Mouse (Mus musculus) forebrain, postnatal 0 days (tissue): Measurements from ENCODE around the gene Pak7. TPM values are rescaled to one million over a fixed set of nuclear protein-coding genes. Genes with fewer than 3 reads are reported as not detected.

ENCODE experiments used
- ATAC-seq: fragments of 200-750 bp; cut with Nextera tagmentation; 2 replicates; pipeline ENCODE4 v1.8.0; 2017; ENCODE audit warnings: mild to moderate bottlenecking, moderate library complexity
- DNase-seq: peaks from one replicate; pipeline ENCODE4 v3.0.0-alpha.2; 2015
- H3K27ac ChIP-seq: fragments of 300-500 bp; sonication (generic); 2 replicates; pipeline ENCODE4 v1.5.1; 2014; ENCODE audit warnings: low read depth, mild to moderate bottlenecking, antibody characterized with exemption, low read length, moderate library complexity, mixed read lengths
- H3K27me3 ChIP-seq: fragments of 300-500 bp; sonication (generic); 2 replicates; pipeline ENCODE4 v1.6.1; 2014; ENCODE audit warnings: mild to moderate bottlenecking, low read length, mixed read lengths; ENCODE audit not compliant: insufficient read depth
- H3K36me3 ChIP-seq: fragments of 300-500 bp; sonication (generic); 2 replicates; pipeline ENCODE4 v1.6.1; 2014; ENCODE audit warnings: mild to moderate bottlenecking, moderate library complexity; ENCODE audit not compliant: insufficient read depth
- H3K4me1 ChIP-seq: fragments of 300-500 bp; sonication (generic); 2 replicates; pipeline ENCODE4 v1.6.1; 2014; ENCODE audit warnings: antibody characterized with exemption; ENCODE audit not compliant: insufficient read depth
- H3K4me2 ChIP-seq: fragments of 300-500 bp; sonication (generic); 2 replicates; pipeline ENCODE4 v1.6.1; 2014; ENCODE audit warnings: low read depth, mild to moderate bottlenecking, moderate library complexity
- H3K4me3 ChIP-seq: fragments of 300-500 bp; sonication (generic); 2 replicates; pipeline ENCODE4 v1.5.1; 2014; ENCODE audit warnings: low read depth, low read length, mixed read lengths
- H3K9ac ChIP-seq: fragments of 300-500 bp; sonication (generic); 2 replicates; pipeline ENCODE4 v1.6.1; 2014; ENCODE audit warnings: mild to moderate bottlenecking
- H3K9me3 ChIP-seq: fragments of 300-500 bp; sonication (generic); 2 replicates; pipeline ENCODE4 v1.6.1; 2016; ENCODE audit warnings: low read length
- CTCF ChIP-seq: sonication (generic); IDR thresholded peaks from 2 replicates; pipeline ENCODE4 v1.5.1; 2016; ENCODE audit warnings: antibody characterized with exemption, control low read depth, low read depth
- WGBS: fragments of 180-500 bp; shearing (Covaris S2); extraction: QIAGEN DNeasy Blood & Tissue Kit; methylation state at CpG from one replicate; pipeline ENCODE4 v1.1.7; 2014; 5-methylcytosine and 5-hydroxymethylcytosine counted together
- polyA plus RNA-seq: library from polyadenylated mRNA; unstranded; fragments of >200 nt; fragmentation: Nextera tagmentation; extraction: Ambion mirVana; gene quantifications from 2 replicates; pipeline ENCODE4 v1.2.1, GENCODE M21; 2015
- total RNA-seq: library from RNA; depleted of rRNA; stranded (reverse); fragments of >200 nt; gene quantifications from 2 replicates; pipeline ENCODE4 v1.2.3, GENCODE M21; 2014

Pak7 gene
- total and polyA plus RNA-seq, 2 experiments from 2014 or later = 29.3 to 42.5 TPM

DNA sequence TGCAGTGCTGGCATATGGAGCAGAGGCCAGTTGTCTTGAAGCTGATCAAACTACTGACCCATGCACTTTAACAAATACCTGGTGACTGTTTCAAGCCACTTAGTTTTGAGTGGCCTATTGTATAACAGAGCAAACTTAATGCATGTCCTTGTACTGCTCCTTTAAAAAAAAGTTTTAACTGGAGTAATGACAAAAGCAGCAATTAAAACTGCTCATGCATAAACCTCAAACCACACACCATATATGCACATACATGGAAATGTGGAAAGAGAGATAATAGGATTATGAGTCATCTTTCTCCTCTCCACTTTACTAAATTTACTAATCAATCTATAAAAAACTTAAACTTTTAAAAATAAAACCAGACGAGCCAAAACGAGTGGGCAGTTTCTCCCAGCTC, 291.8 kb downstream of the Pak7 start:
- H3K4me3 ChIP-seq = no peak overlapping the region
- no peak for ATAC-seq
- H3K4me2 ChIP-seq = no peak overlapping the region
- no peaks in the 10 kb centered on the region for H3K27me3 ChIP-seq
- no peak for TF ChIP-seq CTCF
- H3K9me3 ChIP-seq = no peaks in the 10 kb centered on the region
- no peaks in the 10 kb centered on the region for H3K4me1 ChIP-seq
- 73% methylated on average over 2 of the region's 2 CpGs for WGBS
- no peak overlapping the region for H3K9ac ChIP-seq
- no peak for DNase-seq
- peaks cover 7% of the 10 kb centered on the region; the same call in 1 of the 2 replicates for H3K36me3 ChIP-seq
- no peak overlapping the region for H3K27ac ChIP-seq

DNA sequence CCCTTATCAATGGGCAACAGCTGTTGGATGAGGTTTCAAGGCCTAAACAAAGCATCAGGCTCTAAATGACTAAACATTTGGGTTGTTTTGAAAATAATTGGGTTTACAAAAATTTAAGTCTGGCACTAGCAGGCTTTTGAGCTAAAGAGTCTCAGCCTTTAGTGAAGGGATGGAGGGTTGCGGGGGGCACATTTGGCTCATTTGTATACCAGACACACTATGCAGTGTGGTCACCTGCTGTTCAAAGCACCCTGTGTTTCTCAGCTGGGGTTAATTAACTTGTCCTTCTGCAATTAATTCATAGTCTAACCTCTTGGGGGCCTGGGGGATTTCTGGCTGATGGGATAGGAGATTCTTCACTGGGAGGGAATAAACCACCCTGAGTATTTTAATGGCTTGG, 323.4 kb downstream of the Pak7 start:
- no peak overlapping the region for H3K4me2 ChIP-seq
- H3K27ac ChIP-seq = no peak overlapping the region
- DNase-seq = no peak

DNA sequence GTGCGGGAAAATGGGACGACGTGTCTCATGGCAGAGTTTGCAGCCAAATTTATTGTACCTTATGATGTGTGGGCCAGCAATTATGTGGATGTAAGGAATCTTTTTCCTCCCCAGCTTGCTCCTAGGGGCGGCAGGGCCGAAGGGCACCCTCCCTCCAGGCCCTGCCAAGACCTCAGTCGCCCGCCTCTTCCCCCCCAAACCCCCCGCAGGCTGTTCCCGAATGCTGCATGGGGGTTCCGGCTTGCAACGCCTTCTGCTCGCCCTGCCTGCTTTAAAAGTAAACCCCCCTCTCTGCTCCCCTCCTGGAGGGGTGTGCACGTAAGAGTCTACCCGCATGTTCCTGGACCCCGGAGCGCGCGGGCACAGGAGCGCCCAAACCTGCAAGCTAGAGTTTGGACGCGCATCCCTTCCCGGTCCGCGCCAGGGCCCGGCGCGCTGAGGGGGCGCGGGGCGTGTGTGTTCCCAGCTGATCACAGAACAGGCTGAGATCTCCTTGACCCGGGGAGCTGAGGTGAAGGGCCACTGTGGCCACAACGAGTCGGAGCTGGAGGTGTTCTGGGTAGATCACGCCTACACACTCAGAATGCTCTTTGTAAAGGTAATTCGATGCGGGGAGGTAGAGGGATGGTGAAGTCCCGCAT, 328.6 kb downstream of the Pak7 start:
- DNase-seq = no peak
- peak overlapping the region; percentile 38 for H3K4me3 ChIP-seq
- no peak overlapping the region for H3K27ac ChIP-seq

More for the DNA sequence above, 323.4 kb downstream of the Pak7 start:
- Histone ChIP-seq H3K9ac (no peak overlapping the region), H3K4me3 (no peak overlapping the region), H3K36me3 (no peaks in the 10 kb centered on the region), H3K27me3 (0 out of 2 replicates have a peak, but pooled peaks cover 8% of the 10 kb centered on the region), H3K9me3 (no peaks in the 10 kb centered on the region), H3K4me1 (peaks cover 2% of the 10 kb centered on the region; the same call in 1 of the 2 replicates)
- no peak for TF ChIP-seq CTCF
- ATAC-seq = no peak
- 59% methylated on average over 1 of the region's 1 CpGs for WGBS

DNA sequence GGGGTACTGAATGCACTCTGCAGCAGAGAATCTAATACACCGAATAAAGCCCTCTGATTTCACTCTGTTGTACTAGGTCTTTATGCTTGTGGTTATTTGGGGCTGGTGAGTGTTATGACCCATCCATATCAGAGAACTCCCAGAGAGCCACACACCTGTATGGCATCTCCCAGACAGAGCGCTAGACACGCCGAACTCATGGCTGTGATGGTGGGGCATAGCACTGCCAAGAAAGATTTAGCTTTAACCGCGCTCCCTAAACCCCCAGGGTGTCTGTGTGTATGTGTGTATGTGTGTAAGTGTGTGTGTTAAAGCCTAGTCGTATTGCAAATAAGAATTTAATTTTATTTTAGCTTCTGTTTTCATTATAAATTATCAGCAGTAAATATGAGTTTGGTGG, 329.4 kb downstream of the Pak7 start:
- ATAC-seq = peak; percentile 44; the same call in 1 of the 2 replicates
- WGBS = 1% methylated on average over 7 of the region's 7 CpGs
- TF ChIP-seq CTCF = no peak
- DNase-seq = no peak
- no peak overlapping the region for H3K27ac ChIP-seq
- peaks cover 5% of the 10 kb centered on the region for H3K4me1 ChIP-seq
- H3K4me2 ChIP-seq = peak overlapping the region; percentile 79
- peaks cover 14% of the 10 kb centered on the region; the same call in 1 of the 2 replicates for H3K27me3 ChIP-seq
- no peaks in the 10 kb centered on the region for H3K9me3 ChIP-seq
- H3K9ac ChIP-seq = peak overlapping the region; percentile 40
- no peaks in the 10 kb centered on the region for H3K36me3 ChIP-seq
- H3K4me3 ChIP-seq = peak overlapping the region; percentile 38

More for the DNA sequence above, 328.6 kb downstream of the Pak7 start:
- peak; percentile 36; the same call in 1 of the 2 replicates for ATAC-seq
- no peak for TF ChIP-seq CTCF
- Histone ChIP-seq H3K9ac (peak overlapping the region; percentile 37), H3K36me3 (no peaks in the 10 kb centered on the region), H3K4me2 (peak overlapping the region; percentile 79), H3K27me3 (peaks cover 14% of the 10 kb centered on the region; the same call in 1 of the 2 replicates), H3K4me1 (peaks cover 5% of the 10 kb centered on the region), H3K9me3 (no peaks in the 10 kb centered on the region)
- WGBS = 2% methylated on average over 37 of the region's 37 CpGs

DNA sequence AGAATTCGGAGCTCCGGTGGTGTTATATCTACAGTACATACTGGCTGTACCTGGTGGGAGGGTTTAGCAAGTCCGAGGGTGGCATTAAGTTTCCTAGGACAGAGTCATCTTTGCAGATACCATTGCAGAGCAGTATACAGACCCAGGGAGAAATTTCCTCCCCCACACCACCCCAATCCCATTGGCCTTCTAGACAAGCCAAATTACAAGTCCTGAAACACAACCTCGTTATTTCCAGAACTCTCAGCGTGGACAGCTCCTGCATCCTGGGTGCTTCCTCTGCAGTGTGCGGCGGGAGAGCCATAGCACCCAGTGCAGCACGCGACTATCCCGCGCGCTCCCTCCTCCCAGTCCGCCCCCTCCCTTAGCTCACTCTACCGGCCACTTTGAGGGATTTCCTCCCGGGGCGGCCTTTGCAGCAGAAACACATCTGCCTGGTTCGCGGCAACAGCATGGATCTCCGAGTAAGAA, 329.9 kb downstream of the Pak7 start:
- Histone ChIP-seq H3K36me3 (no peaks in the 10 kb centered on the region), H3K9ac (peak overlapping the region; percentile 40), H3K4me2 (peak overlapping the region; percentile 79), H3K27me3 (peaks cover 14% of the 10 kb centered on the region; the same call in 1 of the 2 replicates), H3K9me3 (no peaks in the 10 kb centered on the region), H3K27ac (no peak overlapping the region), H3K4me3 (peak overlapping the region; percentile 38), H3K4me1 (peaks cover 5% of the 10 kb centered on the region)
- DNase-seq (peak; percentile 55), ATAC-seq (peak; percentile 79)
- 2% methylated on average over 19 of the region's 19 CpGs for WGBS
- TF ChIP-seq CTCF = no peak

DNA sequence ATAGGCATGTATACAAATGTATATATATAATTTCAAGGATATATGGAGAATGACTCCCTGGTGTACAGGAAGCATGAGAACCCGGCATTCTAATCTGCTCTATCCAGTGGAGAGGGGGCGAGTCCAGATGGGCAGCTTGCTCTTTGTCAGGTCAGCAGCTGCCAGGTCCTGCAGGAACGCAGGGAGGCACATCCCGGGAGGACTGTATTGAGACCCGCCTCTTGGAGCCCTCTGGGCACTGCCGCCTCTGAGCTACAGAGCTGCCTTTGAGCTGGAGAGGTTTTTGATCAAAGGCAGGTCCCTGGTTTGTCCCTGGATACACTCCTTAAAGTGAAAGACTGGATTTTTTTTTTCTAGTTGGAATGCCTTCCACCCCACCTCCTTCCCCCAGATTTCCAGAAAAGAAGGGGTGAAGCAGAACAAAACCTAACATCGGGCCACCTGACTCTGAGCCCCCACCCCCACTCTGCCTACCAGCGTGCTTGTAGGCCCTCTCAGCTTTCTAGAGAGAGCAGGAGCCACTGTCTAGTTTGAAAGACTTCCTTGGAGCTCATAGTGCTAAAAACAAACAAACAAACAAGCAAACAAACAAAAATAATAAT, 336.0 kb downstream of the Pak7 start, which contains the start of gene Lamp5:
Gene Lamp5 (plus strand): TSS at position 552 of the 602 bp plus-strand sequence.
- 10% methylated on average over 8 of the region's 8 CpGs for WGBS
- Histone ChIP-seq H3K27ac (no peak within 1 kb of the TSS), H3K36me3 (no peaks in the 10 kb centered on the region), H3K9ac (peak within 1 kb of the TSS; percentile 28), H3K27me3 (no peaks in the 10 kb centered on the region), H3K4me1 (0 out of 2 replicates have a peak, but pooled peaks cover 8% of the 10 kb centered on the region), H3K4me2 (peak within 1 kb of the TSS; percentile 59), H3K4me3 (peak within 1 kb of the TSS; percentile 20), H3K9me3 (no peaks in the 10 kb centered on the region)
- TF ChIP-seq CTCF = no peak
- peak; percentile 56 for ATAC-seq
- DNase-seq = no peak
